Mouse (Mus musculus): Measurements from ENCODE around the gene Nfya. TPM values are rescaled to one million over a fixed set of nuclear protein-coding genes. Genes with fewer than 3 reads are reported as not detected.

Nfya gene
- polyA plus RNA-seq, 1 experiment from 2014 or later = 10.7 TPM

- no peaks in the 10 kb centered on the region for H3K36me3 ChIP-seq (ENCODE audit: control insufficient read depth, insufficient read depth, low read length)
- H3K9ac ChIP-seq (ENCODE audit: low read depth, low read length) = no peak overlapping the region
- no peak for ATAC-seq
- peak overlapping the region; percentile 14; the same call in 1 of the 2 replicates for H3K4me2 ChIP-seq (ENCODE audit: low read length)
- no peaks in the 10 kb centered on the region for H3K9me3 ChIP-seq (replicated peaks; ENCODE audit: control insufficient read depth, low read length, poor library complexity, severe bottlenecking)
- H3K4me3 ChIP-seq (ENCODE audit: low read depth, low read length) = no peak overlapping the region
- H3K27me3 ChIP-seq (ENCODE audit: control insufficient read depth, insufficient read depth, low read depth, low read length) = no peaks in the 10 kb centered on the region
- no peak overlapping the region for H3K27ac ChIP-seq (ENCODE audit: low read length)
- WGBS = 67% methylated on average over 13 of the region's 13 CpGs
- H3K4me1 ChIP-seq (ENCODE audit: control insufficient read depth, insufficient read depth, low read length) = no peaks in the 10 kb centered on the region
Measured at GRCm38 (mm10) chr17:48450666-48451352, 41.1 kb upstream of the Nfya start.

DNA sequence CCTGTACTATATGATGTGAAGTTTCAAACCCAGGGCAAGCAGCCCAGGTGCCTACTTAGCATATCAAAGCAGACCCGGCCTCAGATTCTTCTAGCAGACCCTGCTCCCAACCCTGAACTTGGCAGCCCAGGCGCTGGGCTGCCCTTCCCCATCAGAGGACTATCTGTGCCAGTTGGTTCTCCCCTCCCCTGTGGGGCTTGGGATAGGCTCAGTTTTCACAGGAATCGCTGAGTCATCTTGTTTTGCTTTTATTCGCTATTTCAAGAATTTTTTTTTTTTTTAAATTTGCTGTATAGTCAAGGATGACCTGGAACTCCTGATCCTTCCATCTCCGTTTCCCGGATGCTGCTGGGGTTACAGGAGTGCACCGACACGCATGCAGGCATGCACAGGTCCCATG, 38.0 kb upstream of the Nfya start:
- no peak overlapping the region for H3K4me3 ChIP-seq (ENCODE audit: low read depth, low read length)
- ATAC-seq = no peak
- H3K9me3 ChIP-seq (replicated peaks; ENCODE audit: control insufficient read depth, low read length, poor library complexity, severe bottlenecking) = no peaks in the 10 kb centered on the region
- no peak overlapping the region for H3K27ac ChIP-seq (ENCODE audit: low read length)
- no peak overlapping the region for H3K9ac ChIP-seq (ENCODE audit: low read depth, low read length)
- no peaks in the 10 kb centered on the region for H3K27me3 ChIP-seq (ENCODE audit: control insufficient read depth, insufficient read depth, low read depth, low read length)
- no peaks in the 10 kb centered on the region for H3K4me1 ChIP-seq (ENCODE audit: control insufficient read depth, insufficient read depth, low read length)
- H3K4me2 ChIP-seq (ENCODE audit: low read length) = no peak overlapping the region
- no peaks in the 10 kb centered on the region for H3K36me3 ChIP-seq (ENCODE audit: control insufficient read depth, insufficient read depth, low read length)
- WGBS = 75% methylated on average over 8 of the region's 8 CpGs

- Histone ChIP-seq H3K4me1 (ENCODE audit: control insufficient read depth, insufficient read depth, low read length) (no peaks in the 10 kb centered on the region), H3K9ac (ENCODE audit: low read depth, low read length) (no peak overlapping the region), H3K27ac (ENCODE audit: low read length) (no peak overlapping the region), H3K4me3 (ENCODE audit: low read depth, low read length) (no peak overlapping the region), H3K4me2 (ENCODE audit: low read length) (no peak overlapping the region), H3K36me3 (ENCODE audit: control insufficient read depth, insufficient read depth, low read length) (no peaks in the 10 kb centered on the region), H3K9me3 (replicated peaks; ENCODE audit: control insufficient read depth, low read length, poor library complexity, severe bottlenecking) (no peaks in the 10 kb centered on the region), H3K27me3 (ENCODE audit: control insufficient read depth, insufficient read depth, low read depth, low read length) (no peaks in the 10 kb centered on the region)
- WGBS = 61% methylated on average over 16 of the region's 16 CpGs
- ATAC-seq = no peak
Measured at GRCm38 (mm10) chr17:48443542-48444145, 33.9 kb upstream of the Nfya start.

DNA sequence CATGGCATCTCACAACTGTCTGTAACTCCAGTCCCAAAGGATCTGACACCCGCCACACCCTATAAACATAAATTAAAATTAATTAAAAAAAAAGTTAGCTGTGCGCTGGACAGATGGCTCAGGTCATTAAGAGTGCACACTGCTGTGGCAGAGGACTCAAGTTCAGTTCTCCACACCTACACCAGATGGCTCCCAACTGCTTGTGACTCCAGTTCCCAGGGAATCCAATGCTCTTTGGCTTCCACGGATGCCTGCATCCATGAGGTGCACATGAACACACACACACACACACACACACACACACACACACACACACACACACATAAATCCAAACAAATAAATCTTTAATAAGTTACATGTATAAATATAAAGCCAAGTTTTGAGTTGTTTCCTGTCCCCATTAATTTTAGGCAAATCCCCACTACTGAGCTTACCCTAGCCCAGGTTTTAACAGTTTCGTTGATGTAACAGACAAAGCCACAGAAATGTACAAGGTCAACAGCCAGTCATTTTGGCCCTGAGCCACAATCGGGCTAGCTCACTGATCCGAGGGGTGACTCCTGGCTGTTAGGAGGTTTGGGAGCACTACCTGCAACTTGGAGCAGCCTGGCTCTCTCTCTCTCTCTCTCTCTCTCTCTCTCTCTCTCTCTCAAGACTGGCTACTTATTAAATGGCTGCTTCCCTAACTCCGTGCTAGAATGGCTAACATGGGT, 33.2 kb upstream of the Nfya start:
- Histone ChIP-seq H3K4me3 (ENCODE audit: low read depth, low read length) (no peak overlapping the region), H3K36me3 (ENCODE audit: control insufficient read depth, insufficient read depth, low read length) (no peaks in the 10 kb centered on the region), H3K9me3 (replicated peaks; ENCODE audit: control insufficient read depth, low read length, poor library complexity, severe bottlenecking) (no peaks in the 10 kb centered on the region), H3K9ac (ENCODE audit: low read depth, low read length) (no peak overlapping the region), H3K27ac (ENCODE audit: low read length) (no peak overlapping the region), H3K27me3 (ENCODE audit: control insufficient read depth, insufficient read depth, low read depth, low read length) (no peaks in the 10 kb centered on the region), H3K4me2 (ENCODE audit: low read length) (no peak overlapping the region), H3K4me1 (ENCODE audit: control insufficient read depth, insufficient read depth, low read length) (no peaks in the 10 kb centered on the region)
- WGBS = 70% methylated on average over 7 of the region's 7 CpGs
- no peak for ATAC-seq

- H3K27me3 ChIP-seq (ENCODE audit: control insufficient read depth, insufficient read depth, low read depth, low read length) = no peaks in the 10 kb centered on the region
- no peak overlapping the region for H3K4me3 ChIP-seq (ENCODE audit: low read depth, low read length)
- H3K9me3 ChIP-seq (replicated peaks; ENCODE audit: control insufficient read depth, low read length, poor library complexity, severe bottlenecking) = no peaks in the 10 kb centered on the region
- WGBS = 40% methylated on average over 7 of the region's 7 CpGs
- H3K4me2 ChIP-seq (ENCODE audit: low read length) = no peak overlapping the region
- no peak overlapping the region for H3K27ac ChIP-seq (ENCODE audit: low read length)
- no peak overlapping the region for H3K9ac ChIP-seq (ENCODE audit: low read depth, low read length)
- no peaks in the 10 kb centered on the region for H3K4me1 ChIP-seq (ENCODE audit: control insufficient read depth, insufficient read depth, low read length)
- ATAC-seq = no peak; the same call in 1 of the 2 replicates
- no peaks in the 10 kb centered on the region for H3K36me3 ChIP-seq (ENCODE audit: control insufficient read depth, insufficient read depth, low read length)
Measured at GRCm38 (mm10) chr17:48437421-48437911, 27.8 kb upstream of the Nfya start.

DNA sequence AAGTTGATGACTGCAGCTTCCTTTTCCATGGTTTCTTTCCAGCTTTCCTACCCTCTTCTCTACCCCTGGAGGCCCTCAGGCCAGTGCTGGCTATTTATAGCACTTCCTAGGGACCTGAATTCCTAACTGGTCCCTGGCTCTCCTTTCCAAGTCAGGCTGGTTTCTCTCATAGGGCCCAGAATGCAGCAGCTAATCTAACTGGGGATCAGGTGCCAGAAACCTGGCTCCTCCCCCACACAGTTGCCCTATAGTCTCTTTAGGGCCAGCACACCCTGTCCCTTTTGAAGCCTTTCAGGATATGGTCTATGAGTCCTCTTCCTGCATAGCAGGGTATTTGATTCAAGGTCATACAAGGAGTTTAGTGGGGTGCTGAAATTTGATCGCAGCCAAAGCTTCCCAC, 26.8 kb upstream of the Nfya start:
- ATAC-seq = no peak
- Histone ChIP-seq H3K4me2 (ENCODE audit: low read length) (no peak overlapping the region), H3K27me3 (ENCODE audit: control insufficient read depth, insufficient read depth, low read depth, low read length) (no peaks in the 10 kb centered on the region), H3K9ac (ENCODE audit: low read depth, low read length) (no peak overlapping the region), H3K4me1 (ENCODE audit: control insufficient read depth, insufficient read depth, low read length) (no peaks in the 10 kb centered on the region), H3K36me3 (ENCODE audit: control insufficient read depth, insufficient read depth, low read length) (no peaks in the 10 kb centered on the region), H3K4me3 (ENCODE audit: low read depth, low read length) (no peak overlapping the region), H3K9me3 (replicated peaks; ENCODE audit: control insufficient read depth, low read length, poor library complexity, severe bottlenecking) (no peaks in the 10 kb centered on the region), H3K27ac (ENCODE audit: low read length) (no peak overlapping the region)
- 85% methylated on average over 1 of the region's 1 CpGs for WGBS

DNA sequence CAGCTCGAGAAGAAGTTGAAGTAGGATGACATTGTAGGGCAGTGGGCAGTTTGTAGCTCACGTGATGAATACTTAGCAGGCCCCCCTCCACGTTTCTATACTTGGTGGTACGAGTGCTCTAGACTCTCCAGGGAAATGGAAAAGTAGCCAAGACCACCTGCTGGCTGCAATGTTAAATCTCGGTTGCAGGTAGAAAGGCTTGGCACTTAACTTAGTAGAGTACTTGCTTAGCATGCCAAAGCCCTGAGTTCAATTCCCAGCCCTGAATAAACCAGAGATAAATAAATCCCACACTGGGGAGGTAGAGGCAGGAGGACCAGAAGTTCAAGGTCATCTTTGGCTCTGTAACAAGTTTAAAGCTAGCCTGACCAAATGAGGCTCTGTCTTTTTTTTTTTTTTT, 24.8 kb upstream of the Nfya start:
- Histone ChIP-seq H3K27ac (ENCODE audit: low read length) (no peak overlapping the region), H3K27me3 (ENCODE audit: control insufficient read depth, insufficient read depth, low read depth, low read length) (no peaks in the 10 kb centered on the region), H3K4me1 (ENCODE audit: control insufficient read depth, insufficient read depth, low read length) (no peaks in the 10 kb centered on the region), H3K9ac (ENCODE audit: low read depth, low read length) (no peak overlapping the region), H3K4me3 (ENCODE audit: low read depth, low read length) (no peak overlapping the region), H3K9me3 (replicated peaks; ENCODE audit: control insufficient read depth, low read length, poor library complexity, severe bottlenecking) (no peaks in the 10 kb centered on the region), H3K4me2 (ENCODE audit: low read length) (no peak overlapping the region), H3K36me3 (ENCODE audit: control insufficient read depth, insufficient read depth, low read length) (no peaks in the 10 kb centered on the region)
- 79% methylated on average over 5 of the region's 5 CpGs for WGBS
- no peak for ATAC-seq

DNA sequence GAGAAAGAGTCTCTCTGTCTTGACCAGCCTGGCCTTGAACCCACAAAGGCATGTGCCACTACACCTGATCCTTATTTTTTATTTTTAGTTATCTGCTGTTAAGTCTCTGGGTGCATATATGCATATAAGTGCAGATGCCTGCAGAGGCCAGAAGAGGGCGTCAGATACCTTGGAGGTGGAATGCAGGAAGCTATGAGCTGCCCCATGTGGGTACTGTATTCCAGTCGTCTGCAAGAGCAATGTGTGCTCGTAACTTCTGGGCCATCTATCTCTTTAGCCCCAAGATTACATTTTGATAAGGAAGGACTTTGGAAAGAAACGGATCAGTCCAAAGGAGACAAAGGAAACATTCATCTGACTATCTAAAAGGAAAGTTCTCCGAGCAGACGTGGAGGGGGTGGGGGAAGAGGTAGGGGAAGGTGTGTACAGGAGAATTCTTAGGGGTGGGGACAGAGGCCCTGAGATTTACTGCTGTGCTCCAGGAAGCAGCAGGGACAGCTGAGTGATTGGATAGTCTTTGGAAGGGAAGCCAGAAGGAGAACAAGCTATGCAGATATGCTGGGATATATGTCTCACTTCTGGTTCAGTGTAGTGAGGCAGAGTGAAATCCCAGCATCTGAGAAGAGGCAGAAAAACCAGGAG, 24.1 kb upstream of the Nfya start:
- 78% methylated on average over 6 of the region's 6 CpGs for WGBS
- ATAC-seq = no peak
- Histone ChIP-seq H3K4me2 (ENCODE audit: low read length) (no peak overlapping the region), H3K4me3 (ENCODE audit: low read depth, low read length) (no peak overlapping the region), H3K27ac (ENCODE audit: low read length) (no peak overlapping the region), H3K9me3 (replicated peaks; ENCODE audit: control insufficient read depth, low read length, poor library complexity, severe bottlenecking) (no peaks in the 10 kb centered on the region), H3K27me3 (ENCODE audit: control insufficient read depth, insufficient read depth, low read depth, low read length) (no peaks in the 10 kb centered on the region), H3K36me3 (ENCODE audit: control insufficient read depth, insufficient read depth, low read length) (no peaks in the 10 kb centered on the region), H3K9ac (ENCODE audit: low read depth, low read length) (no peak overlapping the region), H3K4me1 (ENCODE audit: control insufficient read depth, insufficient read depth, low read length) (no peaks in the 10 kb centered on the region)

Measured in midbrain, embryonic 16.5 days (tissue).